Mouse (Mus musculus) liver, embryonic 16.5 days (tissue): ENCODE measurements around the gene Sympk. TPM values are rescaled to one million over a fixed set of nuclear protein-coding genes. Genes with fewer than 3 reads are reported as not detected.

Experiments
- ATAC-seq: fragments of 200-750 bp; cut with Nextera tagmentation; 2 replicates; pipeline ENCODE4 v1.8.0; 2017; ENCODE audit warnings: low read depth, mild to moderate bottlenecking, moderate number of reproducible peaks, moderate library complexity
- H3K27ac ChIP-seq: fragments of 300-500 bp; sonication (generic); 2 replicates; pipeline ENCODE4 v1.5.1; 2014; ENCODE audit warnings: mild to moderate bottlenecking, low read length
- H3K27me3 ChIP-seq: fragments of 300-500 bp; sonication (generic); 2 replicates; pipeline ENCODE4 v1.6.1; 2014; ENCODE audit warnings: low read depth, low read length, mixed read lengths; ENCODE audit not compliant: control insufficient read depth, insufficient read depth
- H3K36me3 ChIP-seq: fragments of 300-500 bp; sonication (generic); 2 replicates; pipeline ENCODE4 v1.6.1; 2014; ENCODE audit warnings: mild to moderate bottlenecking; ENCODE audit not compliant: control insufficient read depth, insufficient read depth
- H3K4me1 ChIP-seq: fragments of 300-500 bp; sonication (generic); 2 replicates; pipeline ENCODE4 v1.6.1; 2014; ENCODE audit warnings: low read depth, low read length, mixed read lengths; ENCODE audit not compliant: control insufficient read depth
- H3K4me2 ChIP-seq: fragments of 300-500 bp; sonication (generic); 2 replicates; pipeline ENCODE4 v1.6.1; 2014; ENCODE audit warnings: low read depth, low read length, mixed read lengths
- H3K4me3 ChIP-seq: fragments of 300-500 bp; sonication (generic); 2 replicates; pipeline ENCODE4 v1.5.1; 2014; ENCODE audit warnings: low read depth, mild to moderate bottlenecking, low read length
- H3K9ac ChIP-seq: fragments of 300-500 bp; sonication (generic); 2 replicates; pipeline ENCODE4 v1.6.1; 2014; ENCODE audit warnings: low read depth, low read length
- H3K9me3 ChIP-seq: fragments of 300-500 bp; sonication (generic); replicated peaks from 2 replicates; pipeline ENCODE4 v1.6.1; 2016; ENCODE audit warnings: low read length; ENCODE audit not compliant: control insufficient read depth
- WGBS: fragments of 180-500 bp; shearing (Covaris S2); extraction: QIAGEN DNeasy Blood & Tissue Kit; methylation state at CpG from one replicate; pipeline ENCODE4 v1.1.7; 2014; ENCODE audit not compliant: insufficient replicate concordance; 5-methylcytosine and 5-hydroxymethylcytosine counted together
- polyA plus RNA-seq: library from polyadenylated mRNA; unstranded; fragments of >200 nt; fragmentation: Nextera tagmentation; extraction: Ambion mirVana; gene quantifications from 2 replicates; pipeline ENCODE4 v1.2.1, GENCODE M21; 2015

Sympk gene
- polyA plus RNA-seq, 1 experiment from 2014 or later = 13.8 TPM

- Histone ChIP-seq H3K9me3 (no peaks in the 10 kb centered on the region), H3K4me3 (no peak overlapping the region), H3K36me3 (peaks cover 20% of the 10 kb centered on the region), H3K9ac (no peak overlapping the region), H3K27ac (no peak overlapping the region), H3K27me3 (peaks cover 10% of the 10 kb centered on the region), H3K4me1 (peaks cover 32% of the 10 kb centered on the region), H3K4me2 (no peak overlapping the region)
- no peak for ATAC-seq
- 68% methylated on average over 4 of the region's 4 CpGs for WGBS
Measured at GRCm38 (mm10) chr7:19082171-19082570, 58.0 kb downstream of the Sympk start.

GRCm38 (mm10) chr7:19083096-19083495 is 58.9 kb downstream of the Sympk start:
- peaks cover 20% of the 10 kb centered on the region for H3K36me3 ChIP-seq
- no peak overlapping the region for H3K4me2 ChIP-seq
- H3K27me3 ChIP-seq = peaks cover 11% of the 10 kb centered on the region
- no peak overlapping the region for H3K4me3 ChIP-seq
- no peak overlapping the region for H3K27ac ChIP-seq
- no peaks in the 10 kb centered on the region for H3K9me3 ChIP-seq
- no peak for ATAC-seq
- H3K4me1 ChIP-seq = peaks cover 27% of the 10 kb centered on the region
- WGBS = 52% methylated on average over 6 of the region's 6 CpGs
- H3K9ac ChIP-seq = no peak overlapping the region

- H3K4me3 ChIP-seq = peak within 1 kb of the TSS; percentile 34
- WGBS = 51% methylated on average over 10 of the region's 10 CpGs
- H3K9me3 ChIP-seq = no peaks in the 10 kb centered on the region
- H3K27me3 ChIP-seq = peaks cover 15% of the 10 kb centered on the region
- ATAC-seq = 0 out of 2 replicates have a peak, but pooled peaks have one; percentile 14
- peaks cover 27% of the 10 kb centered on the region for H3K4me1 ChIP-seq
- peak within 1 kb of the TSS; percentile 38 for H3K9ac ChIP-seq
- peak within 1 kb of the TSS; percentile 22; the same call in 1 of the 2 replicates for H3K4me2 ChIP-seq
- peak within 1 kb of the TSS; percentile 38 for H3K27ac ChIP-seq
- peaks cover 16% of the 10 kb centered on the region for H3K36me3 ChIP-seq
Measured at GRCm38 (mm10) chr7:19083701-19084100, 59.5 kb downstream of the Sympk start, which contains the start of gene Dmpk. Gene Dmpk (plus strand): TSS chr7:19083849.

GRCm38 (mm10) chr7:19084277-19084771 is 60.1 kb downstream of the Sympk start:
- H3K27ac ChIP-seq = peak overlapping the region; percentile 38; the same call in 1 of the 2 replicates
- H3K9me3 ChIP-seq = no peaks in the 10 kb centered on the region
- peaks cover 27% of the 10 kb centered on the region for H3K4me1 ChIP-seq
- H3K27me3 ChIP-seq = peaks cover 15% of the 10 kb centered on the region
- peak overlapping the region; percentile 38; the same call in 1 of the 2 replicates for H3K9ac ChIP-seq
- no peak for ATAC-seq
- no peak overlapping the region for H3K4me2 ChIP-seq
- peak overlapping the region; percentile 34 for H3K4me3 ChIP-seq
- peaks cover 16% of the 10 kb centered on the region for H3K36me3 ChIP-seq
- 25% methylated on average over 6 of the region's 6 CpGs for WGBS

GRCm38 (mm10) chr7:19084921-19085473 is 60.8 kb downstream of the Sympk start:
- H3K9me3 ChIP-seq = no peaks in the 10 kb centered on the region
- peaks cover 15% of the 10 kb centered on the region for H3K36me3 ChIP-seq
- no peak overlapping the region for H3K4me3 ChIP-seq
- ATAC-seq = no peak
- H3K27ac ChIP-seq = peak overlapping the region; percentile 36; the same call in 1 of the 2 replicates
- H3K27me3 ChIP-seq = peaks cover 15% of the 10 kb centered on the region
- peaks cover 27% of the 10 kb centered on the region for H3K4me1 ChIP-seq
- H3K4me2 ChIP-seq = no peak overlapping the region
- no peak overlapping the region for H3K9ac ChIP-seq
- 23% methylated on average over 6 of the region's 9 CpGs for WGBS

GRCm38 (mm10) chr7:19085495-19085894 is 61.3 kb downstream of the Sympk start:
- Histone ChIP-seq H3K27me3 (peaks cover 15% of the 10 kb centered on the region), H3K4me3 (peak overlapping the region; percentile 13; the same call in 1 of the 2 replicates), H3K9ac (no peak overlapping the region; the same call in 1 of the 2 replicates), H3K4me2 (peak overlapping the region; percentile 54), H3K36me3 (peaks cover 10% of the 10 kb centered on the region), H3K9me3 (no peaks in the 10 kb centered on the region), H3K4me1 (peaks cover 27% of the 10 kb centered on the region), H3K27ac (no peak overlapping the region)
- WGBS = 8% methylated on average over 6 of the region's 6 CpGs
- no peak for ATAC-seq

- 3% methylated on average over 14 of the region's 14 CpGs for WGBS
- Histone ChIP-seq H3K4me3 (peak overlapping the region; percentile 23), H3K27me3 (peaks cover 20% of the 10 kb centered on the region), H3K9ac (no peak overlapping the region), H3K36me3 (peaks cover 4% of the 10 kb centered on the region; the same call in 1 of the 2 replicates), H3K27ac (no peak overlapping the region), H3K9me3 (no peaks in the 10 kb centered on the region), H3K4me1 (peaks cover 27% of the 10 kb centered on the region), H3K4me2 (peak overlapping the region; percentile 54)
- peak; percentile 76 for ATAC-seq
Measured at GRCm38 (mm10) chr7:19086042-19086441, 61.9 kb downstream of the Sympk start.

- H3K4me3 ChIP-seq = no peak overlapping the region
- H3K9me3 ChIP-seq = no peaks in the 10 kb centered on the region
- no peak overlapping the region for H3K4me2 ChIP-seq
- peaks cover 28% of the 10 kb centered on the region for H3K27me3 ChIP-seq
- H3K36me3 ChIP-seq = no peaks in the 10 kb centered on the region
- ATAC-seq = no peak
- peaks cover 27% of the 10 kb centered on the region for H3K4me1 ChIP-seq
- H3K9ac ChIP-seq = no peak overlapping the region
- no peak overlapping the region for H3K27ac ChIP-seq
- 57% methylated on average over 18 of the region's 18 CpGs for WGBS
Measured at GRCm38 (mm10) chr7:19086760-19087159, 62.6 kb downstream of the Sympk start.

GRCm38 (mm10) chr7:19088813-19089212 is 64.6 kb downstream of the Sympk start:
- H3K36me3 ChIP-seq = no peaks in the 10 kb centered on the region
- 25% methylated on average over 10 of the region's 10 CpGs for WGBS
- peaks cover 32% of the 10 kb centered on the region for H3K4me1 ChIP-seq
- H3K27ac ChIP-seq = no peak overlapping the region
- no peak overlapping the region for H3K4me3 ChIP-seq
- H3K9me3 ChIP-seq = no peaks in the 10 kb centered on the region
- ATAC-seq = no peak
- H3K4me2 ChIP-seq = no peak overlapping the region
- H3K9ac ChIP-seq = no peak overlapping the region
- H3K27me3 ChIP-seq = peaks cover 38% of the 10 kb centered on the region
